Mouse (Mus musculus) G1E (cell line): Measurements from ENCODE around the gene Arhgap31. TPM values are rescaled to one million over a fixed set of nuclear protein-coding genes. Genes with fewer than 3 reads are reported as not detected.
A peak's percentile ranks its signal among the peaks of the same experiment; 100 is the strongest.

Source experiments
- ATAC-seq: 2 replicates; pipeline ENCODE4 v1.8.0; 2016; ENCODE audit warnings: mild to moderate bottlenecking; ENCODE audit not compliant: insufficient number of reproducible peaks, poor library complexity, low FRiP score, severe bottlenecking; ENCODE audit errors: extremely low read depth
- DNase-seq: peaks from one replicate; pipeline ENCODE4 v3.0.0; 2012; ENCODE audit warnings: low spot score
- H3K27me3 ChIP-seq: 2 replicates; pipeline ENCODE4 v1.6.1; 2012; ENCODE audit warnings: mild to moderate bottlenecking, low read length, inconsistent platforms; ENCODE audit not compliant: insufficient read depth
- H3K36me3 ChIP-seq: replicated peaks from 2 replicates; pipeline ENCODE3; 2012; ENCODE audit warnings: mild to moderate bottlenecking, inconsistent platforms
- H3K4me1 ChIP-seq: 2 replicates; pipeline ENCODE4 v1.6.1; 2012; ENCODE audit warnings: low read depth, low read length, inconsistent platforms, mixed read lengths; ENCODE audit not compliant: insufficient read depth
- H3K4me3 ChIP-seq: 2 replicates; pipeline ENCODE4 v1.5.1; 2012; ENCODE audit warnings: low read depth, mild to moderate bottlenecking, inconsistent platforms, low read length, moderate library complexity, mixed read lengths
- H3K9me3 ChIP-seq: replicated peaks from 2 replicates; pipeline ENCODE4 v1.6.1; 2012; ENCODE audit warnings: inconsistent platforms
- CTCF ChIP-seq: IDR thresholded peaks from 2 replicates; pipeline ENCODE4 v1.5.1; 2012; ENCODE audit warnings: low read depth, low read length, inconsistent platforms, mixed read lengths
- GATA1 ChIP-seq: IDR thresholded peaks from 2 replicates; pipeline ENCODE4 v1.6.1; 2012; ENCODE audit warnings: borderline replicate concordance, low read length, inconsistent platforms, mixed read lengths
- GATA2 ChIP-seq: IDR thresholded peaks from 2 replicates; pipeline ENCODE4 v1.6.1; 2012; ENCODE audit warnings: low read depth, low read length, inconsistent platforms, borderline replicate concordance
- POLR2AphosphoS5 ChIP-seq: IDR thresholded peaks from 2 replicates; pipeline ENCODE4 v1.6.1; 2012; ENCODE audit warnings: low read depth, low read length, inconsistent platforms; ENCODE audit not compliant: insufficient replicate concordance
- TAL1 ChIP-seq: conservative IDR thresholded peaks from 2 replicates; pipeline ENCODE4 v1.6.1; 2012; ENCODE audit warnings: low read depth, low read length, inconsistent platforms, mixed read lengths
- polyA plus RNA-seq: library from polyadenylated mRNA; stranded (reverse); fragments of >175 nt; gene quantifications from 2 replicates; pipeline ENCODE4 v1.2.3, GENCODE M21; 2012
- total RNA-seq, 2 experiments: library from RNA; stranded (forward) in 1 of 2; stranded (reverse) in 1 of 2; fragments of 200-1000 nt in 1 of 2; fragments of >200 nt in 1 of 2; fragmentation: Nextera tagmentation in 1 of 2; gene quantifications; 2 replicates each; pipeline ENCODE4 v1.2.3; 2014 to 2017

Arhgap31 gene
- total and polyA plus RNA-seq, 3 experiments = 0.01 to 0.16 TPM; not detected in 1

GRCm38 (mm10) chr16:38562968-38563327 is 150.1 kb downstream of the Arhgap31 start:
- no peak for TF ChIP-seq TAL1
- TF ChIP-seq GATA2 = no peak
- H3K36me3 ChIP-seq = peaks cover 34% of the 10 kb centered on the region
- ATAC-seq (0 out of 2 replicates have a peak, but pooled peaks have one; percentile 18), DNase-seq (peak; percentile 10)
- peak overlapping the region; percentile 86 for H3K4me3 ChIP-seq
- no peaks in the 10 kb centered on the region for H3K9me3 ChIP-seq
- H3K4me1 ChIP-seq = peaks cover 9% of the 10 kb centered on the region
- H3K27me3 ChIP-seq = no peaks in the 10 kb centered on the region

- H3K9me3 ChIP-seq = no peaks in the 10 kb centered on the region
- peaks cover 30% of the 10 kb centered on the region for H3K36me3 ChIP-seq
- peak; percentile 80 for ATAC-seq
- DNase-seq = peak; percentile 97
- TF ChIP-seq POLR2AphosphoS5 (no peak), GATA2 (no peak), GATA1 (no peak), CTCF (no peak), TAL1 (no peak)
- H3K27me3 ChIP-seq = no peaks in the 10 kb centered on the region
- H3K4me3 ChIP-seq = peak overlapping the region; percentile 86
- peaks cover 9% of the 10 kb centered on the region for H3K4me1 ChIP-seq
Observed at GRCm38 (mm10) chr16:38562131-38562967, 150.7 kb downstream of the Arhgap31 start.

DNA sequence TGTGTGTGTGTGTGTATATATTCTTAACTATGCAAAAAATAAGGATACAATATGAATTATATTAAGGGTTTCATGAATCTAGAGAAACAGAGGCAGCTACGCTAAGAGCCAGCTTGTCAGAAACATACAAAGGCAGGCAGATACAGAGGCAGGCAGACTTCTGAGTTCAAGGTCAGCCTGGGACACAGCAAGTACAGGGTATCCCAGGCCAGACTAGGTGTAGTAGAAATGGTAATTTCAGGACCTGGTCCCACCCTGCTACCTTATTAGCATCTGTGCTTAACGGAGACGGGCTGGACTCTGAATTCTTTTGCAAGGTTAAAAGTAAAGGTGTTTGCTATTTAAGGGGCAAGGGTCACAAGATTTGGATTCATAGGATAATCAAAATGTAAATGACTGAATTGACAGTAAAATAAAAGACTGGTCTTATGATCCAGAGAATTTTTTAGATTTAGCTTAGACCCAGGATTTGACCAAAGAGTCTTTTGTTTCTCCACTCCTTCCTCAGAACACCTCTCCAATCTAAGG is 154.8 kb downstream of the Arhgap31 start, which contains the start of gene Tmem39a:
Gene Tmem39a, plus strand, starts transcription at position 478 of the 528 bp plus-strand sequence.
- Histone ChIP-seq H3K4me1 (peaks cover 5% of the 10 kb centered on the region; the same call in 1 of the 2 replicates), H3K36me3 (no peaks in the 10 kb centered on the region), H3K4me3 (no peak within 1 kb of the TSS), H3K9me3 (no peaks in the 10 kb centered on the region), H3K27me3 (peaks cover 21% of the 10 kb centered on the region)
- TF ChIP-seq TAL1 = no peak
- no peak for TF ChIP-seq GATA2
- no peak for TF ChIP-seq GATA1
- no peak for TF ChIP-seq POLR2AphosphoS5
- no peak for TF ChIP-seq CTCF
- DNase-seq = no peak
- ATAC-seq = no peak

DNA sequence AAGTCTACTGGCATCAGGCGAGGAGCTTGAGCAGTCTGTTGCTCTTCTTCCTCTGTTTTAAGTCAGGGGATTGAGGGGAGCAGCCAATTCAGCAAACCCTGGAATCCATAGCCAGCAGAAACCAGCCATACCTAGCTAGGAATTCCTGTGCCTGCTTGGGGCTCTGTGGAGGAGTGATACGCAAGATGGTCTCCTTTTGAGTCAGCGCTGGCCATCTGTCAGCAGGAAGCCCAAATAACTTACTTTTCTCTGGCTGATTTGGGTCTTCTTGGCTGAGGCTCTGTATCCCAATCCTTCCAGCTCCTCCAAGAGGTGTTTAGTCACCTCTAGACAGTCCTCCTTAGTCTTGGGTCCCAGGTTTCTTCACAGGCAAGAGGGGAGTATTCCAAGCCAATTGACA is 157.1 kb downstream of the Arhgap31 start:
- ATAC-seq = no peak
- Histone ChIP-seq H3K9me3 (no peaks in the 10 kb centered on the region), H3K27me3 (peaks cover 25% of the 10 kb centered on the region), H3K36me3 (no peaks in the 10 kb centered on the region), H3K4me3 (no peak overlapping the region), H3K4me1 (peaks cover 2% of the 10 kb centered on the region; the same call in 1 of the 2 replicates)
- no peak for DNase-seq
- TF ChIP-seq POLR2AphosphoS5 (no peak), GATA1 (no peak), GATA2 (no peak), CTCF (no peak), TAL1 (no peak)

GRCm38 (mm10) chr16:38549479-38550396 is 163.3 kb downstream of the Arhgap31 start, which contains the start of gene Poglut1:
Gene Poglut1, minus strand, starts transcription at chr16:38550258.
- peak within 1 kb of the TSS; percentile 85 for H3K4me3 ChIP-seq
- H3K36me3 ChIP-seq = peaks cover 38% of the 10 kb centered on the region
- TF ChIP-seq GATA1 (no peak), TAL1 (no peak), GATA2 (no peak), CTCF (no peak), POLR2AphosphoS5 (no peak)
- ATAC-seq (peak; percentile 71), DNase-seq (peak; percentile 75)
- peaks cover 35% of the 10 kb centered on the region for H3K4me1 ChIP-seq
- no peaks in the 10 kb centered on the region for H3K9me3 ChIP-seq
- H3K27me3 ChIP-seq = peaks cover 10% of the 10 kb centered on the region

Other genes with a start within 250 kb of the Arhgap31 start
- gene Timmdc1, start 190.6 kb downstream of the Arhgap31 start, total RNA-seq (2014; fragmentation: Nextera tagmentation) = 36.7 and 38.7 TPM in 2 replicates
- gene Timmdc1, start 190.6 kb downstream of the Arhgap31 start, total RNA-seq (2017) = 27.0 and 28.6 TPM in 2 replicates
- 25.9 and 28.3 TPM in 2 replicates for gene Timmdc1, start 190.6 kb downstream of the Arhgap31 start, polyA plus RNA-seq
- gene Poglut1, start 163.0 kb downstream of the Arhgap31 start, total RNA-seq (2014; fragmentation: Nextera tagmentation) = 74.7 and 79.0 TPM in 2 replicates
- 26.1 and 35.0 TPM in 2 replicates for gene Poglut1, start 163.0 kb downstream of the Arhgap31 start, total RNA-seq (2017)
- gene Poglut1, start 163.0 kb downstream of the Arhgap31 start, polyA plus RNA-seq = 8.8 and 10.0 TPM in 2 replicates
- 148 and 206 TPM in 2 replicates for gene Tmem39a, start 154.6 kb downstream of the Arhgap31 start, total RNA-seq (2014; fragmentation: Nextera tagmentation)
- gene Tmem39a, start 154.6 kb downstream of the Arhgap31 start, total RNA-seq (2017) = 53.5 and 62.1 TPM in 2 replicates
- 10.7 and 17.3 TPM in 2 replicates for gene Tmem39a, start 154.6 kb downstream of the Arhgap31 start, polyA plus RNA-seq
- gene B4galt4, start 29.0 kb upstream of the Arhgap31 start, total RNA-seq (2014; fragmentation: Nextera tagmentation) = not detected in 2 replicates
- gene B4galt4, start 29.0 kb upstream of the Arhgap31 start, total RNA-seq (2017) = not detected in 2 replicates
- gene B4galt4, start 29.0 kb upstream of the Arhgap31 start, polyA plus RNA-seq = not detected in 2 replicates
- not detected in 2 replicates for gene Upk1b, start 87.1 kb upstream of the Arhgap31 start, total RNA-seq (2014; fragmentation: Nextera tagmentation)
- gene Upk1b, start 87.1 kb upstream of the Arhgap31 start, total RNA-seq (2017) = 0.38 TPM in 1 of 2 replicates, not detected in the other
- gene Upk1b, start 87.1 kb upstream of the Arhgap31 start, polyA plus RNA-seq = not detected in 2 replicates
- not detected in 2 replicates for gene 4930435E12Rik, start 115.5 kb upstream of the Arhgap31 start, total RNA-seq (2014; fragmentation: Nextera tagmentation)
- gene 4930435E12Rik, start 115.5 kb upstream of the Arhgap31 start, total RNA-seq (2017) = 0.55 TPM in 1 of 2 replicates, not detected in the other
- gene 4930435E12Rik, start 115.5 kb upstream of the Arhgap31 start, polyA plus RNA-seq = not detected in 2 replicates
- gene Igsf11, start 179.4 kb upstream of the Arhgap31 start, total RNA-seq (2014; fragmentation: Nextera tagmentation) = not detected in 2 replicates
- gene Igsf11, start 179.4 kb upstream of the Arhgap31 start, total RNA-seq (2017) = 0.05 and 0.06 TPM in 2 replicates
- not detected in 2 replicates for gene Igsf11, start 179.4 kb upstream of the Arhgap31 start, polyA plus RNA-seq